Mouse (Mus musculus): ENCODE measurements around the gene P2rx1. TPM values are rescaled to one million over a fixed set of nuclear protein-coding genes. Genes with fewer than 3 reads are reported as not detected.

Gene P2rx1
- polyA plus RNA-seq, 1 experiment, result not detected

DNA sequence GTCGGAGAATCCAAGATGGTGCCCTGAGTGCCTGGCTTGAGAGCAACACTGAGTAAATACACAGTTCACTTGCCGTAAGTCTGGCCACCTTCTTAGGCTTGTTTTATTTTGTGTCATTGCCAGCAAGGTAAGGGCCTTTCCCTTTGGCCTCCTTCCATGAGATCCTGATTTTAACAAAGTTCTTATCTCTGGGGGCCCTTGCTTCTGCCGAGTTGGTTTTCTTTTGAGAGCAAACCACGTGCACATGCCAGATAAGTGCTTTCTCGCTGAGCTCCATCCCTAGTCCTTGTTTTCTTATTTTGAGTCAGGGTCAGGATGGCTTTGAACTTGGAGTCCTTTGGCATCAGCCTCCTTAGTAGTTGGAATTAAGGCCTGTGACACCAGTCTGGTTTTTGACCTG lies 58.8 kb downstream of the P2rx1 start:
- H3K4me1 ChIP-seq (ENCODE audit: control insufficient read depth, insufficient read depth, low read length), result no peaks in the 10 kb centered on the region
- TF ChIP-seq EP300 (IDR thresholded peaks at IDR 0.05; ENCODE audit: insufficient read depth, low read depth, low read length) (no peak), POLR2A (IDR thresholded peaks at IDR 0.05; ENCODE audit: insufficient read depth, low read length) (no peak), CTCF (IDR thresholded peaks at IDR 0.05; ENCODE audit: low read depth, low read length) (no peak)
- no peak overlapping the region for H3K27ac ChIP-seq (ENCODE audit: insufficient read depth, low read length)
- no peak overlapping the region for H3K9ac ChIP-seq (ENCODE audit: low read depth, poor library complexity, severe bottlenecking)
- H3K9me3 ChIP-seq (replicated peaks; ENCODE audit: control insufficient read depth, insufficient read depth, low read length, poor library complexity, severe bottlenecking), result no peaks in the 10 kb centered on the region; the same call in 1 of the 2 replicates
- no peaks in the 10 kb centered on the region for H3K27me3 ChIP-seq (ENCODE audit: control insufficient read depth, insufficient read depth, low read length, poor library complexity, severe bottlenecking)
- H3K36me3 ChIP-seq (ENCODE audit: control insufficient read depth, insufficient read depth, low read length, poor library complexity, severe bottlenecking), result peaks cover 38% of the 10 kb centered on the region
- no peak overlapping the region for H3K4me3 ChIP-seq (ENCODE audit: low read depth, low read length)

DNA sequence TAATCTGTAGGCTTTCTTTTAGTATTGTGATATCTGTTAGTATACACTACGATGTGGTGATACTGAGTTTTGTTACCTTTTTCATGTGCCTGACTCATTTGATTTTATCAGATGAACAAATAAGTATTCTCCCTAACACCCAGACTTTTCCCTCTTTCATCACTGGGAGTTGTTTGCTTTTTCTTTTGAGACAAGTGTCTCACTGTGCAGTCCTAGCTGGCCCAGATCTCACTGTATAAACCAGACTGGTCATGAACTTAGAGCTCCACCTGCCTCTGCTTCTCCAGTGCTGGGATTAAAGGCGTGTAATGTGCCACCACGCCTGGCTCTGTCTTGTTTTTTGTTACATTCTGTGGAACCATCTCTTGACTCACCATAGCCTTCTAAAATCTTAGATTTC lies 60.7 kb downstream of the P2rx1 start:
- H3K27ac ChIP-seq (ENCODE audit: insufficient read depth, low read length), result no peak overlapping the region
- no peak overlapping the region for H3K4me3 ChIP-seq (ENCODE audit: low read depth, low read length)
- H3K27me3 ChIP-seq (ENCODE audit: control insufficient read depth, insufficient read depth, low read length, poor library complexity, severe bottlenecking), result no peaks in the 10 kb centered on the region
- no peak for TF ChIP-seq EP300 (IDR thresholded peaks at IDR 0.05; ENCODE audit: insufficient read depth, low read depth, low read length)
- no peak for TF ChIP-seq CTCF (IDR thresholded peaks at IDR 0.05; ENCODE audit: low read depth, low read length)
- TF ChIP-seq POLR2A (IDR thresholded peaks at IDR 0.05; ENCODE audit: insufficient read depth, low read length), result no peak
- peaks cover 25% of the 10 kb centered on the region for H3K36me3 ChIP-seq (ENCODE audit: control insufficient read depth, insufficient read depth, low read length, poor library complexity, severe bottlenecking)
- H3K9me3 ChIP-seq (replicated peaks; ENCODE audit: control insufficient read depth, insufficient read depth, low read length, poor library complexity, severe bottlenecking), result peaks cover 13% of the 10 kb centered on the region
- no peak overlapping the region for H3K9ac ChIP-seq (ENCODE audit: low read depth, poor library complexity, severe bottlenecking)
- no peaks in the 10 kb centered on the region for H3K4me1 ChIP-seq (ENCODE audit: control insufficient read depth, insufficient read depth, low read length)

DNA sequence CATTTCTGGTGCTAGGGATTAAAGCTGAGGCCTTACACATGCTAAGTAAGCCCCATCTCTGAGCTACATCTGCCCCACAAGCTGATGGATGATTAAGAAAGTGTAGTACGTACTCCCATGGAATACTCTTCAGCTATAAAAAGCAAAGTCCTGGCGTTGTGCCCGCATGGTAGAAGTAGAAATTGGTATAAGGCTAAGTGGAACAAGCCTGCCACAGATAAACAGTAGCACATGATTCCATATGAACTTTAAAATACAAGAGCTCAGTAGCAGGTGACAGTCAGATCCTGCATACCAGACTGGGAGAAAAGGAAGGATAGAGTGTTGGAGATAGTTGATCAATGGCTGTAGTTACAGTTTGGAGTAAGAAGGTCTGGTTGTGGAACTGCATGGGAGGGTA lies 62.5 kb downstream of the P2rx1 start:
- H3K9me3 ChIP-seq (replicated peaks; ENCODE audit: control insufficient read depth, insufficient read depth, low read length, poor library complexity, severe bottlenecking), result peaks cover 25% of the 10 kb centered on the region
- no peak overlapping the region for H3K4me3 ChIP-seq (ENCODE audit: low read depth, low read length)
- TF ChIP-seq CTCF (IDR thresholded peaks at IDR 0.05; ENCODE audit: low read depth, low read length) (no peak), EP300 (IDR thresholded peaks at IDR 0.05; ENCODE audit: insufficient read depth, low read depth, low read length) (no peak), POLR2A (IDR thresholded peaks at IDR 0.05; ENCODE audit: insufficient read depth, low read length) (no peak)
- peaks cover 17% of the 10 kb centered on the region for H3K36me3 ChIP-seq (ENCODE audit: control insufficient read depth, insufficient read depth, low read length, poor library complexity, severe bottlenecking)
- H3K27ac ChIP-seq (ENCODE audit: insufficient read depth, low read length), result no peak overlapping the region
- no peaks in the 10 kb centered on the region for H3K4me1 ChIP-seq (ENCODE audit: control insufficient read depth, insufficient read depth, low read length)
- H3K9ac ChIP-seq (ENCODE audit: low read depth, poor library complexity, severe bottlenecking), result no peak overlapping the region
- no peaks in the 10 kb centered on the region for H3K27me3 ChIP-seq (ENCODE audit: control insufficient read depth, insufficient read depth, low read length, poor library complexity, severe bottlenecking)

Other genes starting within 250 kb of the P2rx1 start
- 7.1 and 7.5 TPM in 2 replicates for gene Cyb5d2, start 203.0 kb upstream of the P2rx1 start, polyA plus RNA-seq (2011; ENCODE audit: insufficient read depth, insufficient read length, low read depth, missing spikeins)
- 6.8 and 10.2 TPM in 2 replicates for gene Zzef1, start 202.9 kb upstream of the P2rx1 start, polyA plus RNA-seq (2011; ENCODE audit: insufficient read depth, insufficient read length, low read depth, missing spikeins)
- gene Atp2a3, start 37.9 kb upstream of the P2rx1 start, polyA plus RNA-seq (2011; ENCODE audit: insufficient read depth, insufficient read length, low read depth, missing spikeins), result 3.6 and 3.7 TPM in 2 replicates
- gene Camkk1, start 19.9 kb downstream of the P2rx1 start, polyA plus RNA-seq (2011; ENCODE audit: insufficient read depth, insufficient read length, low read depth, missing spikeins), result 3.0 and 3.1 TPM in 2 replicates
- gene Ncbp3, start 48.7 kb downstream of the P2rx1 start, polyA plus RNA-seq (2011; ENCODE audit: insufficient read depth, insufficient read length, low read depth, missing spikeins), result 17.9 TPM in 2 replicates
- gene Itgae, start 91.5 kb downstream of the P2rx1 start, polyA plus RNA-seq (2011; ENCODE audit: insufficient read depth, insufficient read length, low read depth, missing spikeins), result 0.29 and 0.78 TPM in 2 replicates
- 13.0 and 14.0 TPM in 2 replicates for gene Haspin, start 139.2 kb downstream of the P2rx1 start, polyA plus RNA-seq (2011; ENCODE audit: insufficient read depth, insufficient read length, low read depth, missing spikeins)
- 0.42 and 0.55 TPM in 2 replicates for gene P2rx5, start 161.3 kb downstream of the P2rx1 start, polyA plus RNA-seq (2011; ENCODE audit: insufficient read depth, insufficient read length, low read depth, missing spikeins)
- gene Emc6, start 177.9 kb downstream of the P2rx1 start, polyA plus RNA-seq (2011; ENCODE audit: insufficient read depth, insufficient read length, low read depth, missing spikeins), result 51.9 TPM in 2 replicates
- 36.2 and 37.1 TPM in 2 replicates for gene Tax1bp3, start 178.0 kb downstream of the P2rx1 start, polyA plus RNA-seq (2011; ENCODE audit: insufficient read depth, insufficient read length, low read depth, missing spikeins)
- 15.3 and 15.4 TPM in 2 replicates for gene Ctns, start 199.9 kb downstream of the P2rx1 start, polyA plus RNA-seq (2011; ENCODE audit: insufficient read depth, insufficient read length, low read depth, missing spikeins)
- 0.93 and 0.94 TPM in 2 replicates for gene Shpk, start 200.4 kb downstream of the P2rx1 start, polyA plus RNA-seq (2011; ENCODE audit: insufficient read depth, insufficient read length, low read depth, missing spikeins)
- gene Trpv1, start 235.2 kb downstream of the P2rx1 start, polyA plus RNA-seq (2011; ENCODE audit: insufficient read depth, insufficient read length, low read depth, missing spikeins), result not detected in 2 replicates

Data from ES-Bruce4 (cell line).